Mouse (Mus musculus) testis, adult 2 months (tissue): ENCODE measurements around the gene Ptprcap. TPM values are rescaled to one million over a fixed set of nuclear protein-coding genes. Genes with fewer than 3 reads are reported as not detected.

ENCODE experiments used
- H3K27ac ChIP-seq: fragments of 200-500 bp; 2 replicates; pipeline ENCODE4 v1.5.1; 2012; ENCODE audit warnings: low read depth, low read length; ENCODE audit not compliant: control insufficient read depth, insufficient read depth
- H3K27me3 ChIP-seq: fragments of 200-500 bp; 2 replicates; pipeline ENCODE4 v1.6.1; 2012; ENCODE audit warnings: mild to moderate bottlenecking, low read length, moderate library complexity; ENCODE audit not compliant: control insufficient read depth, insufficient read depth
- H3K36me3 ChIP-seq: fragments of 200-500 bp; 2 replicates; pipeline ENCODE4 v1.6.1; 2012; ENCODE audit warnings: mild to moderate bottlenecking, low read length; ENCODE audit not compliant: control insufficient read depth, insufficient read depth
- H3K4me1 ChIP-seq: fragments of 200-500 bp; 2 replicates; pipeline ENCODE4 v1.6.1; 2012; ENCODE audit warnings: low read length; ENCODE audit not compliant: control insufficient read depth, insufficient read depth
- H3K4me3 ChIP-seq: fragments of 200-500 bp; 2 replicates; pipeline ENCODE4 v1.5.1; 2012; ENCODE audit warnings: low read depth, mild to moderate bottlenecking, low read length, moderate library complexity, mixed read lengths; ENCODE audit not compliant: control insufficient read depth
- CTCF ChIP-seq: fragments of 200-500 bp; IDR thresholded peaks from 2 replicates; pipeline ENCODE4 v1.5.1; 2012; ENCODE audit warnings: low read depth, mild to moderate bottlenecking, inconsistent platforms, low read length, moderate library complexity; ENCODE audit not compliant: control insufficient read depth, insufficient read depth, insufficient replicate concordance
- POLR2A ChIP-seq: fragments of 200-500 bp; IDR thresholded peaks from 2 replicates; pipeline ENCODE4 v1.6.1; 2012; ENCODE audit warnings: low read depth, mild to moderate bottlenecking, inconsistent platforms, low read length, moderate library complexity; ENCODE audit not compliant: control insufficient read depth
- polyA plus RNA-seq: library from polyadenylated mRNA; depleted of rRNA; stranded (reverse); fragments of >200 nt; gene quantifications from 2 replicates; pipeline ENCODE4 v1.2.3, GENCODE M21; 2012

The Ptprcap gene
- polyA plus RNA-seq, 1 experiment = 0.65 TPM

DNA sequence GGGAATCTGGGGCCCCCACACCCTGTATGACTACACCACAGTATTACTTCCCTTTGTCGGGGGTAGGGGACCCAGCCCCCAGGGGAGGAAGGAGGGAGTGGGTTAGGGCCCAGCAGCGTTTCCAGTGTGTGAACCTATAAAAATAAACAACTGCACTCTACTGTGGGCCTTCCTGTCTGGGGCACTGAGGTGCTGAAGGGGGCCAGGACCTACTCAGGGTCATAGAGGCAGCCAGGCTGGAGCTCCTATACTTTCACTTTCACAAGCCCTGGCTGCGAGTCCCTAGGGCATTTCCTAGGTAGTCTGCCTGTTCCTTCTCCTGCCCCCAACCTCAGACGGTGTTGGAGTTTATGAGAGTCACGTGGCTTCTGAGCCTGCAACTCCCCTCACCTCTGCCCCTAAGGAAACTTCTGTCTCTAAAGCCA, 39.6 kb upstream of the Ptprcap start:
- Histone ChIP-seq H3K36me3 (no peaks in the 10 kb centered on the region), H3K4me3 (no peak overlapping the region)
- TF ChIP-seq POLR2A (no peak), CTCF (no peak)

DNA sequence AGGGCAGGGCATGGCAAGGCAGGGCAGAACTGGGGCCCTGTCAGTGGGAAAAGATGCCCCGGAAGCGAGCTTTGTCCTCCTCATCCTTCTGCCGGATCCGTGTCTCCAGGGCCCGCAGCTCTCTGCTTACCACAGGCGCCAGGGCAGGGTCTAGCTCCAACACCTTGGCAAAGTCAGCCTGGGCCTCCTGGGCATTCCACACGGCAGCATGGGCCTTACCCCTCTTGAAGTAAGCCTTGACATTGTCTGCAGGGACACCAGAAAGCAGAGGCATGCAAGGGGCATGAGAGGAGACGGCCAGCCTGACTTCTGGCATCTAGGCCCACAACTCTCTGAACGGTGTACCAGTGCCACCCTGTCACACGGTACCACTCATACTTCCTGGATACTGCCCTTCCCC, 38.9 kb upstream of the Ptprcap start:
- no peaks in the 10 kb centered on the region for H3K27me3 ChIP-seq
- H3K27ac ChIP-seq = no peak overlapping the region
- no peak for TF ChIP-seq POLR2A
- no peak overlapping the region for H3K4me3 ChIP-seq
- H3K4me1 ChIP-seq = no peaks in the 10 kb centered on the region
- H3K36me3 ChIP-seq = no peaks in the 10 kb centered on the region

More for the DNA sequence above, 39.6 kb upstream of the Ptprcap start:
- peak overlapping the region; percentile 22; the same call in 1 of the 2 replicates for H3K27ac ChIP-seq
- H3K4me1 ChIP-seq = no peaks in the 10 kb centered on the region
- H3K27me3 ChIP-seq = no peaks in the 10 kb centered on the region

DNA sequence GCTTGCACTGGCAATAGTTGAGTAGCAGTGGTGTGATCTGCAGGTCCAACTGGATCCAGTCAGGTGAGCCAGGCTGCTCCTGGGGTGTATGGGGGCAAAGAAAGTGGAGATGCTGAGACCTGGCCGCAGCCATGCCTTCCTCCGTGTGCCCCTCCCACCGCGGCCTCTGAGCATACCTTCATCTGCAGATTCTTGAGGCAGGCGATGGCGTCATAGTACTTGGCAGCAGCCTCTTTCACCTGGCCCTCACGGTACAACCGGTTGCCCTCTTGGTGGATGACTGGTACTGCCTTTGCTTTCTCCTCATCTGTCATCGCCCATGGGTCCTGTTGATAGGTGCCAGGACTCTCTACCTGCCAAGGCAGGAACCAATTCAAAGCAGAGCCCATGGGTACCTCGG, 38.3 kb upstream of the Ptprcap start:
- Histone ChIP-seq H3K36me3 (no peaks in the 10 kb centered on the region), H3K4me1 (no peaks in the 10 kb centered on the region), H3K27ac (no peak overlapping the region), H3K27me3 (no peaks in the 10 kb centered on the region), H3K4me3 (no peak overlapping the region)
- TF ChIP-seq CTCF (no peak), POLR2A (no peak)

DNA sequence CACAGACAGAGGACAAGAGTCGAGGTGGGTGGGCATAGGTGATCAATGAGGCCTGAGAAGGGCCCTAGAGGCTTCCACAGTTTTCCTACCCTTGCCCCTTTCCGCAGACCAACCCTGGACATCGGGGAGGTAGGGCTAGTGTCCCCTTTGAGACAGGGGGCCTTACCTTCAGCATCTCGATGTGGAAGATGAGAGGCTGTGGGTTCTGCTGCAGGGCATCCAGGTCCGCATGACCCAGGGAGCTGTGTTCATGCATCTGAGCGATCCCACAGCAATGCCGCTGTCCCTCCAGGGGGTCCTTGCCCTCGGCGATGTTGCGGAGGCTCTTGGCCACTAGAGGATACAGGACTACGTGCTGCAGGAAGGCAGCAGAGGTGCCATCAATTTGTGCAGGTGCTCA, 37.6 kb upstream of the Ptprcap start:
- Histone ChIP-seq H3K4me3 (no peak overlapping the region), H3K4me1 (no peaks in the 10 kb centered on the region; the same call in none of the 2 replicates), H3K27ac (no peak overlapping the region), H3K27me3 (no peaks in the 10 kb centered on the region), H3K36me3 (no peaks in the 10 kb centered on the region)
- no peak for TF ChIP-seq CTCF

DNA sequence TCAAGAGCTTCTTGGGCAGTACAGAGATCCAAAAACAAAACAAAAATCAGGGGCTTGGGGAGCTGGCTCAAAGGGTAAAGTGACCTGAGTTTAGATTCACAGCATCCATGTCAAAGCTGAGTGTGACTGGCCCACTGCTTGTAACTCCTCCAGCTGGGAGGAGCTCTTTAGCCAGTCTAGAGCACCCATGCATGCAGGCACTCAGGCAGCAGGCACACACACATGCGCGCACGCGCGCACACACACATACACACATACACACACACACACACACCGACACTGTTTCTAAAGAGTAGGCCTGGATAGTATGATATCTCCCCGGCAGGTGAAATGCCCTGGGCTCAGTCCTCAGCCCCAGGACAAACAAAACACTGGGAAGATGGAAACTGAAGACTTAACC, 36.4 kb upstream of the Ptprcap start:
- TF ChIP-seq CTCF = no peak
- no peak for TF ChIP-seq POLR2A
- Histone ChIP-seq H3K4me1 (no peaks in the 10 kb centered on the region; the same call in none of the 2 replicates), H3K36me3 (no peaks in the 10 kb centered on the region)

DNA sequence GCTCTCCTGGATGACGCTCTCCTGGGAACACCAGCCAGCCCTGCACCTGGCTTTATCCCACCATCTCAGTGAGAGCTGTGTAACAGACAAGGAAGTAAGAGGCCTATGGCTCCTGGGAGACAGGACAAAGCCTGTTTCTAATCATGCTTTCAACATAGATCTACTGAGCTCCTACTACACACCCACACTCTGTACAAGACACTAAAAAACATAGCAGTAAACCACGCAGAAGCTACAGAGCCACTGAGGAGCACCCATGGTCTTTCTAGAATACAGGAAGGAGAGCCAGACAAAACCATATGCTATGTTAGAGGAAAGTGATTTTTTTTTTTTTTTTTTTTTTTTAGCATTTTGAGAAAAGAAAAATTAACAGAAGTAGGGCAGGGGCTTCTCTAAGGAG, 35.1 kb upstream of the Ptprcap start:
- Histone ChIP-seq H3K4me3 (no peak overlapping the region), H3K27me3 (no peaks in the 10 kb centered on the region), H3K27ac (no peak overlapping the region), H3K36me3 (no peaks in the 10 kb centered on the region), H3K4me1 (no peaks in the 10 kb centered on the region; the same call in none of the 2 replicates)
- no peak for TF ChIP-seq CTCF
- TF ChIP-seq POLR2A = no peak

More for the DNA sequence above, 36.4 kb upstream of the Ptprcap start:
- no peak overlapping the region for H3K27ac ChIP-seq
- no peak overlapping the region for H3K4me3 ChIP-seq
- no peaks in the 10 kb centered on the region for H3K27me3 ChIP-seq

DNA sequence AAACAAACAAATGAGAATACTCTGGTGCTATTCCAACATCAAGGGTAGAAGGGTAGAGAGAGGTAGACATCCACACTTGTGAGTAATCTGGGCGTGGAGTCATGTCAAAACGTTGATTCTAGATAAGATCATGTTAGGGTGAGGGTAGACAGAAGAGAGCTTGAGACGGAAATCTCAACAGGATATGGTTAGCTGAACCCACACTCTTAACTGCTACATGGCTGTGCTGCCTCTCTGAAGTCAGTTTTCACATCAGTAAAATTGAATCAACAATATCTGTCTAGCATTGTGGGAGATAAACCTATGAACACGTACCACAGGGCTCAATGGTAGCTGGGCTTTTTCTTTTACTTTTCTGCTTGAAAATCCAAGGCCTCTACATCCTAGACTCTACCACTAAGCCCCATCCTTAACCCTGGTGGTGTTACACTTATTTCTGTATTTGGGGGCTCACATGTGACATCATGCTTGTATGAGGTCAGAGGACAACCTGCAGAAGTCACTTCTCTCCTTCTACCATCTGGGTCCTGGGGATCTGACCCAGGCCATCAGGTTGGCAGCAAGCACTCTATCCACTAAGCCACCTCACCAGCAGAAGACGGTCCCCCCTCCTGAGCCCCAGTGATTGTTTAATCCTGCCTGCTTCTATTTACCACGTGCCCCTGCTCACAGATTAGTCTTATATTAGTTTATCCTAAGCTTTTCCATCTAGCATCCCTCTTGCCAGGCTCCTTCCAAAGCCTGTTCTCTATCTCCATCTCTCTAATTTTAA, 33.5 kb upstream of the Ptprcap start:
- no peak for TF ChIP-seq CTCF
- no peak for TF ChIP-seq POLR2A
- Histone ChIP-seq H3K36me3 (no peaks in the 10 kb centered on the region), H3K27ac (no peak overlapping the region), H3K27me3 (no peaks in the 10 kb centered on the region), H3K4me1 (no peaks in the 10 kb centered on the region; the same call in none of the 2 replicates), H3K4me3 (no peak overlapping the region)

DNA sequence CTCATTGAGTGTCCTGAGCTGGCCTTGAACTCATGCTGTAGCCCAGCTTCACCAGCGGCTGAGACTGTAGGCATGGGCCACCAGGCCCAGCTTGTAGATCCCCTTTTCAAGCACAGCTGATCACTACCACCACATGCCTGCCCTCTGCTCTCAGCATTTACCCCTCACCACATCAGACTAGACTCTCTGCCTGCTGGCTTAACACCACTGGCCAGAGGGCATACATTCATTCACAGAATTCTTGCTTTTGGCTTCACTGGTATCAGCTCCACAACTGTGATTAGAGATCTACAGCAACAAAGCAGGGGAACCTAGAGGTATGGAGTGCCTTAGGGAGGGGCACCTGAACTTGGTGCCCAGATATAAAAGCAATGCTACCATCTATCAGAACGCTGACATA, 32.9 kb upstream of the Ptprcap start:
- TF ChIP-seq POLR2A (no peak), CTCF (no peak)
- Histone ChIP-seq H3K27me3 (no peaks in the 10 kb centered on the region), H3K27ac (no peak overlapping the region), H3K36me3 (no peaks in the 10 kb centered on the region), H3K4me3 (no peak overlapping the region), H3K4me1 (peaks cover 3% of the 10 kb centered on the region)
